Comparison of ENCODE assay signal across 11 mouse cellular contexts in the genomic region with DNA sequence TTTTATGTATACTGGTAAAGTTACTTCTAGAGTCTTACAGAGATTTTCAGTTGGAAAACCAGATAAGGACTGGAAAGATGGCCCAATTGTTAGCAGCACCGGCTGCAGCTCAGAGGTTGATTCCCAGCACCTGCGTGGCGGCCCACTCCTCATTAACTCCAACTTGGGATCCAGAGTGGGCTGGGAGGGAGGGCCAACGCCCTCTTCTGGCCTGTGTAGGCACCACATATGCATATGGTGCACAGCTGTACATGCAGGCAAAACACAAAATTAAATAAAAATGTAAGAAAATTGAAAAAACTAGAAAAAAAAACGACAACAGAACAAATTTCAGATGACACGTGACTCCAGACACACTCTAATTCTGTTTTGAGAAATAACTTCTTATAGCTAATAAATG. TPM values are rescaled to one million over a fixed set of nuclear protein-coding genes. Genes with fewer than 3 reads are reported as not detected.
DNase-seq lines count a peak whose midpoint lies in the region; ATAC-seq and TF ChIP-seq lines count a peak whose summit lies in the region.
"Had no signal": no experiment of that assay in that cellular context is flagged by ENCODE, and none has a peak within 500 bp of the region (broad histone marks: within the 10 kb centered on the region; RNA-seq: fewer than 3 reads in every experiment).

No protein-coding gene starts in this region.

- 0 out of 2 replicates have a peak, but pooled peaks cover 5% of the 10 kb centered on the region for H3K36me3 ChIP-seq in liver, postnatal 0 days (replicated peaks; ENCODE audit: insufficient read depth, low read length)

- peak overlapping the region; percentile 91; the same call in 1 of the 2 replicates for H3K4me2 ChIP-seq in liver, postnatal 0 days (ENCODE audit: low read depth, low read length)

- TF ChIP-seq EP300 in liver, postnatal 0 days (IDR thresholded peaks at IDR 0.05; ENCODE audit: low read depth) = no peak

- DNase-seq in CD4-positive, CD25-positive, alpha-beta regulatory T cell, adult 2 months (ENCODE audit: low read depth, low spot score) = peak; percentile 38
- no peak for DNase-seq in layer of hippocampus, adult 2 months (ENCODE audit: low spot score in 2 of 2)
- DNase-seq in layer of hippocampus, adult 8-10 months (ENCODE audit: low spot score in 2 of 2) = no peak
- DNase-seq in liver, postnatal 0 days = no peak
- DNase-seq in adrenal gland, adult 2 months = no peak
- DNase-seq in cerebellum, adult 18-20 months = no peak
- DNase-seq: kidney, postnatal 25 days; lung, postnatal 14 days; thymus, postnatal 36 days had no signal

- no peaks in the 10 kb centered on the region for H3K27me3 ChIP-seq in liver, postnatal 0 days (ENCODE audit: insufficient read depth, low read length)

- H3K4me1 ChIP-seq in bone marrow, adult 2 months (ENCODE audit: control insufficient read depth, insufficient read depth, low read length) = peaks cover 2% of the 10 kb centered on the region; the same call in 1 of the 2 replicates
- peaks cover 21% of the 10 kb centered on the region for H3K4me1 ChIP-seq in liver, postnatal 0 days (ENCODE audit: insufficient read depth)

- H3K27ac ChIP-seq in layer of hippocampus, adult 2 months = no peak overlapping the region
- no peak overlapping the region for H3K27ac ChIP-seq in bone marrow, adult 2 months (ENCODE audit: control insufficient read depth, insufficient read depth, low read depth, low read length, poor library complexity)
- no peak overlapping the region for H3K27ac ChIP-seq in liver, postnatal 0 days (ENCODE audit: low read depth)

- TF ChIP-seq POLR2A in bone marrow, adult 2 months (IDR thresholded peaks at IDR 0.05; ENCODE audit: borderline replicate concordance, control insufficient read depth, low read depth, low read length) = no peak

- H3K9ac ChIP-seq in liver, postnatal 0 days (replicated peaks) = no peak overlapping the region

- peak; percentile 62 for TF ChIP-seq CTCF in layer of hippocampus, adult 2 months (conservative IDR thresholded peaks at IDR 0.05)
- TF ChIP-seq CTCF in bone marrow, adult 2 months (IDR thresholded peaks at IDR 0.05; ENCODE audit: control insufficient read depth, insufficient read depth, low read length) = peak; percentile 30; the same call in 1 of the 2 replicates
- peak; percentile 42 for TF ChIP-seq CTCF in liver, postnatal 0 days (IDR thresholded peaks at IDR 0.05; ENCODE audit: low read depth)

- WGBS in bone marrow, adult 2 months = 66% methylated on average over 6 of the region's 6 CpGs
- WGBS in liver, postnatal 0 days (ENCODE audit: insufficient replicate concordance) = 61% methylated on average over 6 of the region's 6 CpGs

- peak overlapping the region; percentile 84 for H3K4me3 ChIP-seq in layer of hippocampus, adult 2 months
- H3K4me3 ChIP-seq in bone marrow, adult 2 months (replicated peaks; ENCODE audit: control insufficient read depth, low read depth, low read length) = no peak overlapping the region
- no peak overlapping the region for H3K4me3 ChIP-seq in liver, postnatal 0 days (ENCODE audit: low read depth, low read length)

- H3K9me3 ChIP-seq in liver, postnatal 0 days (ENCODE audit: low read length) = no peaks in the 10 kb centered on the region

- no peak for ATAC-seq in CD4-positive, CD25-positive, alpha-beta regulatory T cell, adult 4 months
- no peak for ATAC-seq in liver, postnatal 0 days

RNA-seq across cellular contexts. Expression of a gene that starts 0.9 kb away (rescaled TPM):
- 1 to 10 TPM; 3.1 to 4.6 TPM for polyA plus RNA-seq in CD4-positive, CD25-positive, alpha-beta regulatory T cell, adult 4 months (2017; shearing (Covaris generic))
- 10 to 100 TPM; 44.2 to 47.7 TPM for total RNA-seq in layer of hippocampus, adult 2 months (2021)
- 10 to 100 TPM; 42.6 to 49.5 (median 48.4) TPM for total RNA-seq in layer of hippocampus, adult 8-10 months (2022)
- 21.5 and 25.7 TPM in 2 replicates for polyA plus RNA-seq in bone marrow, adult 2 months (2011; ENCODE audit: insufficient read depth, insufficient read length, low replicate concordance, missing spikeins)
- polyA plus RNA-seq in liver, postnatal 0 days (2015; fragmentation: Nextera tagmentation; extraction: Ambion mirVana) = 11.7 and 11.8 TPM in 2 replicates
- total RNA-seq in adrenal gland, adult 2 months (2021) = 10 to 100 TPM; 26.7 to 33.3 TPM
- polyA plus RNA-seq in adrenal gland, adult 2 months (2012; rRNA removed) = 13.7 and 14.6 TPM in 2 replicates

RNA-seq across cellular contexts. Expression of a gene that starts 1.5 kb away (rescaled TPM):
- 1 to 10 TPM in 1 of 2 experiments, under 1 TPM in 1; 0.31 to 1.2 TPM for polyA plus RNA-seq in CD4-positive, CD25-positive, alpha-beta regulatory T cell, adult 4 months (2017; shearing (Covaris generic))
- 100 to 1,000 TPM; 195 TPM for total RNA-seq in layer of hippocampus, adult 2 months (2021)
- total RNA-seq in layer of hippocampus, adult 8-10 months (2022) = 100 to 1,000 TPM; 177 to 196 (median 191) TPM
- polyA plus RNA-seq in bone marrow, adult 2 months (2011; ENCODE audit: insufficient read depth, insufficient read length, low replicate concordance, missing spikeins) = 0.50 and 2.7 TPM in 2 replicates
- 1.0 and 1.1 TPM in 2 replicates for polyA plus RNA-seq in liver, postnatal 0 days (2015; fragmentation: Nextera tagmentation; extraction: Ambion mirVana)
- 10 to 100 TPM in 1 of 2 experiments, 1 to 10 TPM in 1; 5.6 to 10.2 TPM for total RNA-seq in adrenal gland, adult 2 months (2021)
- polyA plus RNA-seq in adrenal gland, adult 2 months (2012; rRNA removed) = 1.4 and 1.7 TPM in 2 replicates
